Mouse (Mus musculus): ENCODE measurements around the gene Zmat5.

Gene Zmat5

DNA sequence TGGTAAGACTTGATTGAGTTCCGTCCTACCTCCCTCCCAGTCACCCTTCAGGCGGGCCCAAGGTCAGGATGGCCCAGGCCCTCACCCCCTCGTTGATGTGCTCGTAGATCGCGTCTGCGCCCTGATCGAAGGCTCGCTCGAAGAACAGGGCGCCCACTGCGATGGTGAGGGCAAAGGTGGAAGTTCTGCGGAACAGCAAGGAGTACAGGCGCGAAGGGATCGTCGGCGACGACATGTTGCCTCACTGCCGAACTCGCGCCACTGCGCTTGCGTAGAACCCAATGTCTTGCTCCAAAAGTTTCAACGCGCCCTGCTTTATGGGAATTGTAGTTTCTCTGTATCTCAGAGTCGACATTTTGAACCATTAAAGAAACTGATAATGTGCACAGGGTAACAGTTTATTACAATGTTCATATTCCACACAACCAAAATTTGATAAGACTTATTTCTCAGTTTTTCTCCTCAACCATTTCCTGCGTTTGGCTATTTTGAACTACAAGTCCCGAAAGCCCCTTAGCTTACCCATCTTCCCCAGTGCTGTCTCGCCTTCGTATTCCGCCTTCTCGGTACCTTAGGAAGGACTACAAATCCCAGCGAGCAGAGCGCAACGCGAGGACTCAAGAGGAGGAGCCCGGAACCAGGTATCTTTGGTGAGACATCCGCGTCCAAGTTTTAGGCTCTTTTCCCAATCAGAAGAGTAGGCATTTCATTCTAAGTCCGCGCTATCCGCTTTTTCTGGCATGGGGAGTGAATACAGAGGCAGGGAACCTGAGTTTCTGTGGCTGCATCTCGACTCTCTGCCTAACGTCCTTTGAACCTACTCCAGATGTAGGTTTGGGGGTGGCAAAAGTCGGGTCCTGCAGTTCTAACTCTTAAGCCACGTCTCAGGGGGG lies at the start of gene Zmat5, which contains the start of gene Uqcr10:
TSS of gene Zmat5 (plus strand) at position 607 of the 893 bp plus-strand sequence.
TSS of gene Uqcr10 (minus strand) at position 271 of the 893 bp plus-strand sequence.
- DNase-seq (ENCODE audit: low read depth, low spot score): peak; percentile 96

DNA sequence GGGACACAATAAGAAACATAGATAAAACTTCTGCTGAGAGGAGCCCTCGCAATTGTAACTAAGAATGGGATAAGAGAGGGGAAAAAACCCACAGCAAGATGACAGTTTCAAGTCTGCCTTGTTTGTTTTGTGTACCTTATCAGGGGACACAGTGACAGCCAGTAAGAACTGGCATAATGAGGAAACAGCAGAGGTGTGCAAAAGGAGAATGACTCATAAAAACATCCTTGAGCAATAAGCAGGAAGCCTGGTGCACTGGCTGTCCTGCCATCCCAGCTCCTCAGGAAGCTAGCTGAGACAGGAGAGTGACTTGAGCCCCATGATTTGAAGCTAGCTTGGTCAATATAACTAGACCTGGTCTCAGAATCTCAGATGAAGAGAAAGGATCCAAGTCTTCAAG lies 44.7 kb upstream of the Zmat5 start:
- peak; percentile 21 for DNase-seq (ENCODE audit: low read depth, low spot score)

DNA sequence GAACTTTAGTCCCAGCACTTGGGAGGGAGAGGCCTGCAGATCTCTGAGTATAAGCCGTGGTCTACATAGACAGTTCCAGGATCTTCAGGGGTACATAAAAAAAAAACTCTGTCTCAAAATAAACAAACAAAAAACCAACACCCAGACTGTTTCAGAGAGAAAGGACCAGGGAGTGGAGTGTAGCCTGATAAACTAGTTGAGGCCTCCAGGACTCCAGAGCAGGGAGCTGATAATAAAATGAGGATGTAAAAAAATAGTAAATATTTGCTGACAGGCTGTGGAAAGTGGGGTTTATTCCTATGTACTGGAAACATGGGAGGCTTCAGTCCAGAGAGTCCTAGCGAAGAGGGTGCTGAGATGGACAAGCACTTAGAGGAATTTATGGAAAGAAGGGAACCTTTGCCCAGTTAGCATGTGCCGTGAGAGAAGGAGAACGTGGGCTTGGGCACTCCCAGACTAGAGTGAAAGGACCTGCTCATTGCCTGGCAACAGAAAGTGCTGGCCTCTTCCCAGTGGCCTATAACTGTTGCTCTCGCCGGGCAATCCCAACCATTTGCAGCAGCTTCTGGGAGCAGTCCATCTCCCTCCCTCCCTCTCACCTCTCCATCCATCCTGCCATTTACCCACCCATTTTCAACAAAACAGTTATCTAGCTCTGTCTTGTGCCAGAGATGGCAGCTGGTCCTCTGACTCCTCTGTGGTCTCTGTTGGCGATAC lies 44.0 kb upstream of the Zmat5 start:
- no peak for DNase-seq (ENCODE audit: low read depth, low spot score)

DNA sequence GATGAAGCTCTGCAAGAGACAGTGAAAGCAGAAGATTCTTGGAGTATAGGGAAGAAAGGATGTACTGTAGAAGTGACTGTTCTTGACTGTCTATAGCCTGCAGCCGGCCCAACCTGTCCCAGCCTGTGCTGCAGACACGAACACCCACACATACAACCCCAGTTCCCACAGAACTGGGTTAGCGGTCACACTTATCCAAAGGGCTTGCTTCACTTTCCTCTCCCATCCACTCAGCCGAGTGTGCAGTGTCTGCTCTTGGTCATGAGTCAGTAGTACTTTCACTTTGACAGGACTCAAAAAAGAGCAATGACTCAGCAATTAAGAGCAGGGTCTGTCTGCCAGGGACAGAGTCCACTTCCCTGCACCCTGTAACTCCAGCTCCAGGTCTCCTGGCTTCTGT lies 43.2 kb upstream of the Zmat5 start:
- peak; percentile 87 for DNase-seq (ENCODE audit: low read depth, low spot score)

DNA sequence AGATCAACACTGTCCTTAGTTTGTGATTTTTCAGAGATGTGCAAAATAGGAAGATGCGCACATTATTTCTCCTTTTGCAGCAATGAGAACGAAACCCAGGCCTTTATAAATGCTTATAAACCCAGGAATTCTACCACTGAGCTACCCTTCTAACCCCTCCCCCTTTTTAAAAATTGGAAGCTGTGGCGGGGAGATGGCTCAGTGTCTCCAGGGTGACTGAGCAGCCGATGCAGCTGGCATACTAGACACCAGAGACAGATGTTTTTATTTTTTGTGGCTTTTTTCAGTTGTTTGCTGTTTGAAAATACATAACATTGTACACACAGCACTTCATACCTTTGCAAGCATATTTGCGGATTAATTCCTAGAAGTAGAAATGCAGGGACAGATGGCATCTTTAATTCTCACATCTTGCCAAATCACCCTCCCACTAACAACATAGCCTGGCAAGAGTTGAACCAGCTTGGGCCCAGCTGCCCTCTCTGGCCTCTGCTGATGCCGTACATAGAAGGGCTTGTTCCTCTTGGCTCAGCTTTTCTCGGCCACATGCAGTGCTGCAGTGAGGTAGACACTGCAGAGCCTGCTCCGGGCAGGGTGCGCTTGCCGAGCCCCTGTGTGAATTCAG lies 42.5 kb upstream of the Zmat5 start:
- no peak for DNase-seq (ENCODE audit: low read depth, low spot score)

DNA sequence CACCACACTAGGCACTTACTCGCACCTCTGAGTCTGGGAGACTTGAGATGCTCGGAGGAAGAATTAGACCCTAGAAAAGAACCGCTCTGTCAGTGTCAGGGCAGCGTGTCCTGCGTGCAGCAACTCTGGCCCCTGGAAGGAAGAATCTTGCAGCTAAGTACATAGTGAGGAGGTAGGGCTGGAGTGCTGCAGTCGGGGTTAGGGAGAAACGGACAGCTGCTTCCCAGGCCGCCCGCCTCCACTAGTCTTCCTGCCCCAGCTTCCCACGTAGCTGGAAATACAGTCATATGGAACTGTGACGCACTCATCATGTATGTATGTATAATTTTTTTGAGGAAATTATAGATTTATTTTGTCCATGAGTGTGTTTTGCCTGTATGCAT lies 42.0 kb upstream of the Zmat5 start:
- DNase-seq (ENCODE audit: low read depth, low spot score): no peak

DNA sequence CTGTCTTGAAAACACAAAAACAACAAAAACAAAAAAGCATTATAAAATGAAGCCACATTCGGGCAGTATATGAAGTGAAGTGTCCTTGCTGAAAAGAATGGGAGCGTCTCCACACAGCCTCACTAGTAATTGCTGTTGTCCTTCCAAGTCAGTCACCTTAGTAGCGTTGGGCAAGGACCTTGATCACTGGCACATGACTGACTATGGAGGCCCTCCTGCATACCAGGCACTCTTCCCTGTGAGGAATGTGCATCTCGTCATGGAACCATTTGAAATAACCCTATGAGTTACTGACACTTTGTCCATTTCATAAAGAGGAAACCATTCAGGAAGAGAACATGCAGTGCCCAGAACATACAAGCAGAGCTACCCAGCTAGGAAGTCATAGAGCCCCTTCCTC lies 32.7 kb upstream of the Zmat5 start:
- DNase-seq (ENCODE audit: low read depth, low spot score): no peak

DNA sequence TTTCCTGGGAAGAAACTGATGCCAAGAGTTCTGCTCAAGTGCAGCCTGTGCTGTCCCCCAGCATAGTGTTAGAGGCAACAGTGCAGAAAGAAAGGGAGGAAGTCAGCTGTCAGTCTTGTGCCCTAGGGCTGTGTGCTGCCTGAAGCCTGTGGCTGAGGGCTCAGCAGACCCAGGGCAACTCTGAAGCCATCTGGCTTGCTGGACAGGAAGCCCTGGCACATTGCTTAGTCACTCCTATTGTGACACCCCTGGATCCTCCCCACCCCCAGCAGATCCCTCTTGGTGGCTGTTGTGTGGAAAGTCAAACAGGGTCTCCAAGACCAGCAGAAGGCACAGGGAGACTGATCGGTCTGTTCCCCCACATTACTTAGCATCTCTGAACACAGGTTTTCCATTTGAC lies 29.9 kb upstream of the Zmat5 start:
- peak; percentile 32 for DNase-seq (ENCODE audit: low read depth, low spot score)

DNA sequence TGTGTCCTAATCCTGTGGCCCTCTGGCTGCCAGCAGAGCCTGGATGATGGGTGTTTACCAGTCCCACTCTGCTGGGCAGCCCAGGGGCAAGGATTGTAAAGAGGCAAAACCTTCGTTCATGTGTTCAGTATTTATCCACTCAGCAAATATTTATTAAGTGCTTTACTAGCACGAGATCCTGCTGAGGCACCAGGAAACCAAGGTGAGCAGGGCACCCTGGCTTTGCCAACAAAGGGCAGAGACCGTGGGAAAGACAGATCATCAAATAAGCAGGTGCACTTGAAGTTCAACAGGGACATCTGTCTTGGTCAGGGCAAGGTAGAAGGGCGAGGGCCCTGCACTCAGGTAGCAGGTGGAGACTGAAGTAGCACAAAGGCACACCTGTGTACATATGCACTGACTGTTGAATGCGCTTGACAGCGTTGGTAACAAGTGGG lies 29.3 kb upstream of the Zmat5 start:
- DNase-seq (ENCODE audit: low read depth, low spot score): no peak

DNA sequence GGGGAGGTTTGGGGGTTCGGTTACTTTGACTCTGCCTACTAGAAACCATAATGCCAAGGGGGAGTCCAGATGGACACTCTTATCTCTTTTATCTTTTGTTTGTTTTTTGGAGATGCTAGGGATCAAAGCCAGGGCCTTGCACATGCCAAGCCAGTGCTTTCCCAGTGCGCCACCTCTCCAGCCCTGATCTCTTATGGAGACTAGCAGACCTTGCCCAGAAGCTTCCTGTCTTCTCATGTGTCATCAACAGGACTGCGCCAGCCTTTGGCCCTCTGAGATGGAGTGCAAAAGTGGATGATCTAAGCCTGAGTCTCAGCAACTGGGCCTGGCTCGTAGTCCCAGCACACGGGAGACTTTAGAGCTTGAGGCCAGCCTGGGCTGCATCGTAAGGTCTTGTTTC lies 28.8 kb upstream of the Zmat5 start:
- no peak for DNase-seq (ENCODE audit: low read depth, low spot score)

DNA sequence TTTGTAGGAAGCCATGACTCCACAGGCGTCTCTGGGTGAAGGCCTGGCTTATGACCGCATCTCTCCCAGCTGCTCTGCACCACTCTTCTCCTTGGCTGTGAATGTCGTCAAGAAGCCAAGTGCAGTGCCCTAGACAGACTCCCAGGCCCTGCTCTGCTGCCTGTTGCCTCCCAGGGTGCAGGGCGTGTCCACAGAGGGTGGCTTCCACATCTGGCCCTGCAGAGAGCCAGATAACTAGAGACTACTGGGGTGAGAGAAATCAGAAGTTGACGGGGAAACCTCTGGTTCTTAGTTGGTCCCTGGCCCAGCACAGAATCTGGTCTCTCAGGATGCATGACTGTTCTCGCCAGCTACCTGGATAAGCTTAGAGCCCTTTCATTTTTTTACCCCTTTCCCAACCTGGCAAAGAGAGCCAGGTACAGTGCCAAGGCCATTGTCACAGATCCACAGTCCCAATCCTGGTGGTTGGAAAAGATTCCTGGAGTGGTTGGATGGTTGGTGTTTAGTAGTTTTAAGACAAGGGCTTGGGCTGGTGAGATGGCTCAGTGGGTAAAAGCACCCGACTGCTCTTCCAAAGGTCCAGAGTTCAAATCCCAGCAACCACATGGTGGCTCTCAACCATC lies 27.1 kb upstream of the Zmat5 start:
- DNase-seq (ENCODE audit: low read depth, low spot score): no peak

DNA sequence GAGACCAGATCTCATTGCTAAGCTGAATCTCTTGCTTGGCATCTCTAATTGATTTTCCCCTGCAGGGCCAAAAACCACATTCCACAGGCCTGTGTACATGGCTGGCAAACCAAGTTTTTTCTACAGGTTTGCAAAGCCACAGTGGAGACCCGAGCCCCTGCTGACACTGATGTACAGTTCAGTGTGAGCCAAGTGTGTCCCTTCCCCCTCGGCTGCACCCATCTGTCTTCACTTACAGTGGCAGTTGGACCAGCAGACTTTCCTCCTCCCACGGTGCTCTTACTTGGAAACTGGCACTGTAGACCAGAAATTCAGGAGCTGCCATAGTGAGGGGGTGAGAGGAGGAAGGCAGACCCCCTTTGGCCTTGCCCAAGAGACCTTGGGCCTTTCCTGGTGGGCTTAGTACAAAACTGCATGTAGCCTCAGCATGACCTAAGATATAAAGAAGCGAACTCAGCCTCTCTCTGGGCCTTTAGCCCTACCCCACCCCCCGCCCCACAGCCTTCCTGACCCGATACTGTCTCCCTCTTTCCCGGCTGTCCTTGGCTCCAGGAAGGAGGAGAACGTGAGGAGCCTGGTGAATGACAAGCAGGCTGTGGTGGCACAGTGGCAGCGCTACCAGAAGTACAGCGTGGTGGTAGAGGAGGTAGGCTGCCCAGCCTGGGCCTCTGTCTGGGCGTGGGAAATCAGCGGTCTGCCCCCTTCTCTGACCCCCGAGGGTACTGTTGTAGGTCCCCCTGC lies 25.6 kb upstream of the Zmat5 start:
- peak; percentile 59 for DNase-seq (ENCODE audit: low read depth, low spot score)

DNA sequence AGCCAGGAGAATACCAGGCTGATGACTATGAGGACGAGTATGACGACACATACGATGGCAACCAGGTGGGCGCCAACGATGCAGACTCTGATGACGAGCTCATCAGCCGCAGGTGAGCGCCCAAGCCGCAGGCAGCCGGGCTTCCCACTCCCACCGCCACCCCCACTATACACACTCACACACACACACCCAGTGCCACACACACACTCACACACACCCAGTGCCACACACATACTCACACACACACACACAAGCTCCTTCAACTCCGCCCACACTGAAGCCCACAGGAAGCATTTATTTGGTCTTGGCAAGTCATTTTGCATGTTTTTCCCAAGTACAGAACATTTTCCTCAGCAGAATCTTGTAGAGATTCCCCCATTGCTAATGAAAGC lies 25.0 kb upstream of the Zmat5 start:
- no peak for DNase-seq (ENCODE audit: low read depth, low spot score)

DNA sequence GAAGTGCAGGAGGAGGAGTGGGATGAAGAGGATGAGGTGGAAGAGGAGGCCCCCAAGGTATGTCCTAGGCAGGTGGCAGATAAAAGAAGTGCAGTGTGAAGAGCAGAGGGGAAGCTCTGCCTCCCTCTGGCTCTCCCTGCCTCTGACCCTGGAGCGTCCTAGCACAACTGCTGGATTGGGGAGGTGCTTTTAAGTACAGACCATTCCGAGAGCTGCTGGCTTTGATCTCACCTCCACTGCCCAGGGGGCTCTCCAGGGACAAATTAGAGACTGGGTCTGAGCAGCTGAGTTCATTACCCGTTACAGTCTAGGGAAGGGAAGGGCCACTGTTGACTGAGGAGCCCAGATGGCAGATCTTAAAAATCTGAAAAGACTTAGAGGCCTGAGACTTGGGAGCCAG lies 24.4 kb upstream of the Zmat5 start:
- no peak for DNase-seq (ENCODE audit: low read depth, low spot score)

DNA sequence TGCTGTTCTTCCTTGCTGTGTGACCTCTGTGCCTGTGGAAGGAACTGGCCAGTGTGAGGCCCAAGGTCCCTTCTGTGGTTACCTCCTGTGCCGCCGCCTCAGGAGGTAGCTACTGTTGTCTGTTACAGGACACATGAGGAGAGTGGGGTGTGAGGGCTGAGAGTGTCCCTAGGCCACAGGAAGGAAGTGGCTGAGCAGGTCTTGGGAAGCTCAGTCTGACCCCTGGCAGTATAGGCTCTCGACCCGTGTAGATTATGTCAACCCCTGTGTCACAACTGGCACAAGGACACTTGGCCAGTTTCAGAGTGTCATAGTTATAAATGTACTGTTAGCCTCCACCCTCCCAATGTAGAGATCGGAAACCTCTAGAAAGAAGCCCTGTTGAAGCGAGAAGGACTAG lies 21.0 kb upstream of the Zmat5 start:
- no peak for DNase-seq (ENCODE audit: low read depth, low spot score)

DNA sequence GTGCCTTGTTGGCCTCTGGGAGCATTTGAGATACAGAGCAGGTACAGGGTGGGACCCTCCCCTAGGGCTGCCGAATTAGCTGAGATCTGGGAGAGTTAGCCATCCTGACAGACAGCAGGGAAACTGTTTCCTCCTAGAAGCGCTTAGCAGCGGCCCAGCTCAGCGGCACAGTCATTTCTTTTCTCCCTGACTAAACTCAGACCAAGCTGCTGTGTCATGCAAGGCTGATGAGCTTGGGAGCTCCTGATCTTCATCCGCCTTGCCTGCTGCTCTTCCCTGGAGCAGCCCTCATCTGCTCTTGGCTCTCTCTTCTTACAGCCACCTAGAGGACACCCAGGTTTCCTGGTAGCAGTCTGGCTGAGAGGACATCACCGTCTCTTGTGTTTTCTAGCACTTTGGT lies 20.3 kb upstream of the Zmat5 start:
- DNase-seq (ENCODE audit: low read depth, low spot score): no peak

DNA sequence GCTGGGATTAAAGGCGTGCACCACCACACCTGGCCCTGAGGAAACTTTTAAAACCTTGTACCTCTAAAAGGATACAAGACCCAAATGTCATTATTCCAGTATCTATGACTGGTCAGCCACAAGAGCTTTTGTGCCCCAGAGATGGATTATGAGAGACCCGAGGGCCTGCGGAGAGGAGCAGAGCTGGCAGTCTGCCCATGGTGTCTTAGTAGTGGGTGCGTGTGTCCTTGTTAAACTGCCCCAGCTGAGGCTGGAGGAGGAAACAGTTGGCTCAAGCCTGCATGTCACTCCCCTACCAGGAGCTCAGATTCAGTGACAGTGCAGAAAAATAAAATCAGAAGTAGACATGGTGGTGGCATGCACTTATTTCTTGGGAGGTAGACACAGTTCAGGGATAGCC lies 19.4 kb upstream of the Zmat5 start:
- DNase-seq (ENCODE audit: low read depth, low spot score): no peak

DNA sequence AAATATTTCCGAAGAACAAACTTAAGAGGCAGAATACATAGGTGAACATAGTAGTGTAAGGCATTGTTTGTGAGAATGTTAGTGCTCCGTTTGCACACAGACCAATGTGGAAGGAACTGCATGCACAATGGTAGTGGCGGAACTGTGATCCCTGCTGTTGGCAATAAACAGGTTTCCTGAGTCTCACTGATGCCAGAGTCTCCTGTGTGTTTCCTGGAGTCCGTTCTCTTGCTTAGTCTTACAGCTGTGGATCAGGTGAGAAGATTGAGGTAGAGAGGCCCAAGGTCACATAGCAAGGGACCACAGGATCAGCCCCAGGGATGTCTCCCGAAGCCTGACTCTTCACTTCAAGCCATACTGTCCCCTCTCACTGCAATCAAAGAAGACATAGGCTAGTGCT lies 19.0 kb upstream of the Zmat5 start:
- DNase-seq (ENCODE audit: low read depth, low spot score): no peak

DNA sequence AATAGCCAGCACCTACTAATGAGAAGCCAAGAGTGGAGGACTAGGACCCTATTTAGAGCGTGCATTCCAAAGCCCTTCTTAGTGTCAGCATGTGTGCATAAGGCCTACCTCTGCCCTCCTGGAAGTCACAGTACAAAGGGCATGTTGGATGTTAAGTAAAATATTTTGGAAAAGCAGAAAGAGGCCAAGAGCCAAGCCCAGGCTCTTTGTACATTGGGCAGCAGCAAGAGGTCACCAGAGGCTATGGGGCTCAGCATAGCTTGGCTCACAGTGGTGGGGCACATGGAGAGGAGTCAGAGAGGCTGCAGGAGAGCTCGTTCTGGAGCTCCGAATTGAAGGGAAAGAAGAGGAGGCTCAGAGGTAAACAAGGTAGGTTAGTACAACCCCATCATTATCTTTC lies 17.5 kb upstream of the Zmat5 start:
- no peak for DNase-seq (ENCODE audit: low read depth, low spot score)

DNA sequence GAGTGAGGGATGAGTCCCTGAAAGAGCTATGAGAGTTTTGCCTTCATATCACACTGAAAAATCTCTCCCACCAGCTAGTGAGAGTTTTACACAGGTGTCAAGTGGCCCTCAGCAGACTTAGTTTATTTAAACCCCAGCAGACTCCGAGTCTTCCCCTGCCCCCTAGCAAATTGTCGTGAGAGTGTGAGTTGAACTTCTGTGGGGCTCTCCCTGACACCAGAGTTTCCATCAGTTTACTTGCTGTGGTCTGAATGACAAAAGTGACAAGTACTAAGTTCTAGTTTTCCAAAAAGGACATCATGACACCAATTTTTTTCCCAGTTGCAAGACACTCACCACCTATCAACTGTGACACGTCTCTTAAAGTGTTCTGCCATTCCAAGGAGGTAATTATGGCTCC lies 16.6 kb upstream of the Zmat5 start:
- DNase-seq (ENCODE audit: low read depth, low spot score): no peak

DNA sequence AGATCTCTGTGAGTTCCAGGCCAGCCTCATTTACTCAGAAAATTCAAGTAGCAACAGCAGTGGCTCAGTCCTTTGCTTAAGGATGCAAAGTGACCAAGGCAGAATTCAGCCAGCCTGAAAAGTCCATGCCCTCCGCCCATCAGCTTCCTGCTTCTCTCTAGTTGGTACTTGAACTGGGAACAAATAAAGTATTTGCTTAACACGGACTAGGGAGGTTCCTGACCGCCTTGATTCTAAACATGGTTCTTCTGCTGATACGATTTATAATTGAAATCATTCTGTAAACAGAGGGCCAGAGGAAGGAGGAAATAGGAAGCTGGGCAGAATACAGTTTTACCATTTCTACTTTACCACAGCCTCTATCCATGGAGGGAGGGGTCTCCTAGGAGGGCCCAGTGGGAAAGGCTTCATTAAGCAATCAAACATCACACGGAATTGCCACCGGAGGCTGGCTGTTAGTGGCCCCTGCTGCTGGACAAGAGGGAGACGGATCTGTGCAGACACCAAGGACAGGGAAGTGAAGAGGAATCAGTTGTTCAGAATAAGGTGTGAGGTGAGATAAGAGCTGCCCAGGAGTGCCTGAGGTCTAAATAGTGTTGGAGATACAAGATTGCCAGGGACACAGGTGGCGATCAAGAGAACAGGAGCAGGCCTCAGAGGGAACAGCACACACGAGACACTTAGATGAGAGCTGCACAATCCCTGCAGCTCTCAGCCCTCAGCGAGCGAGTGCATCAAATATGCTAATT lies 15.7 kb upstream of the Zmat5 start:
- no peak for DNase-seq (ENCODE audit: low read depth, low spot score)

Measured in 3T3-L1 (cell line).